Mouse (Mus musculus) ES-E14 (cell line): ENCODE measurements around the gene 4930524J08Rik. TPM values are rescaled to one million over a fixed set of nuclear protein-coding genes. Genes with fewer than 3 reads are reported as not detected.

Experiments used
- DNase-seq: peaks from one replicate; pipeline ENCODE4 v3.0.0-alpha.2; 2013; ENCODE audit warnings: low read depth, low spot score
- H3K27ac ChIP-seq: 2 replicates; pipeline ENCODE4 v1.5.1; 2012; ENCODE audit warnings: low read depth, mild to moderate bottlenecking, low read length, moderate library complexity, mixed read lengths; ENCODE audit not compliant: poor library complexity, insufficient read depth, severe bottlenecking
- H3K36me3 ChIP-seq: 2 replicates; pipeline ENCODE4 v1.6.1; 2012; ENCODE audit warnings: mild to moderate bottlenecking, low read length, moderate library complexity, mixed read lengths; ENCODE audit not compliant: control insufficient read depth, poor library complexity, insufficient read depth, severe bottlenecking
- H3K4me1 ChIP-seq, 2 experiments: fragments of 150-350 bp in 1 of 2; sonication (generic) in 1 of 2; 2 replicates each; pipeline ENCODE4 v1.6.1; 2012; ENCODE audit warnings: low read length in 2 of 2, mild to moderate bottlenecking in 1 of 2, mixed read lengths in 1 of 2; ENCODE audit not compliant: control insufficient read depth in 2 of 2, insufficient read depth in 2 of 2, poor library complexity in 1 of 2
- H3K4me3 ChIP-seq, 2 experiments: fragments of 150-350 bp in 1 of 2; sonication (generic) in 1 of 2; 2 replicates each; pipeline ENCODE4 v1.5.1; 2012; ENCODE audit warnings: low read length in 2 of 2, low read depth in 1 of 2, mild to moderate bottlenecking in 1 of 2, mixed read lengths in 1 of 2; ENCODE audit not compliant: insufficient read depth in 1 of 2, poor library complexity in 1 of 2, severe bottlenecking in 1 of 2
- H3K9ac ChIP-seq: 2 replicates; pipeline ENCODE4 v1.6.1; 2012; ENCODE audit warnings: low read depth, mild to moderate bottlenecking, low read length, mixed read lengths; ENCODE audit not compliant: poor library complexity, insufficient read depth, severe bottlenecking
- H3K9me3 ChIP-seq: fragments of 150-350 bp; sonication (generic); 2 replicates; pipeline ENCODE4 v1.6.1; 2012; ENCODE audit warnings: low read depth, mild to moderate bottlenecking, low read length; ENCODE audit not compliant: control insufficient read depth, insufficient read depth
- CHD2 ChIP-seq: IDR thresholded peaks from 2 replicates; pipeline ENCODE4 v1.6.1; 2014; ENCODE audit warnings: mild to moderate bottlenecking, low read depth, low read length, inconsistent platforms
- HCFC1 ChIP-seq: IDR thresholded peaks from 2 replicates; pipeline ENCODE4 v1.6.1; 2012; ENCODE audit warnings: low read length, inconsistent platforms, borderline replicate concordance; ENCODE audit not compliant: insufficient read depth
- MAFK ChIP-seq: IDR thresholded peaks from 2 replicates; pipeline ENCODE4 v1.6.1; 2014; ENCODE audit warnings: mild to moderate bottlenecking, low read depth, low read length, inconsistent platforms; ENCODE audit not compliant: insufficient read depth
- ZC3H11A ChIP-seq: IDR thresholded peaks from 2 replicates; pipeline ENCODE4 v1.6.1; 2012; ENCODE audit warnings: low read depth, mild to moderate bottlenecking, inconsistent platforms, low read length, borderline replicate concordance
- ZNF384 ChIP-seq: IDR thresholded peaks from 2 replicates; pipeline ENCODE4 v1.6.1; 2012; ENCODE audit warnings: low read depth, low read length, inconsistent platforms
- in situ Hi-C, 2 experiments: fragments of 600-800 bp; cut with MboI; formaldehyde crosslinking; loops; one replicate each; pipeline ENCODE4 v1.15.1; 2025; ENCODE audit warnings: low sequenced_read_pairs in 2 of 2, inconsistent platforms in 1 of 2; ENCODE audit not compliant: unreplicated experiment in 2 of 2
- total RNA-seq: library from RNA; depleted of rRNA; stranded (reverse); fragments of 300-350 nt; gene quantifications from 2 replicates; pipeline ENCODE4 v1.2.3, GENCODE M21; 2012

4930524J08Rik gene
- total RNA-seq, 1 experiment = 3.3 TPM

DNA sequence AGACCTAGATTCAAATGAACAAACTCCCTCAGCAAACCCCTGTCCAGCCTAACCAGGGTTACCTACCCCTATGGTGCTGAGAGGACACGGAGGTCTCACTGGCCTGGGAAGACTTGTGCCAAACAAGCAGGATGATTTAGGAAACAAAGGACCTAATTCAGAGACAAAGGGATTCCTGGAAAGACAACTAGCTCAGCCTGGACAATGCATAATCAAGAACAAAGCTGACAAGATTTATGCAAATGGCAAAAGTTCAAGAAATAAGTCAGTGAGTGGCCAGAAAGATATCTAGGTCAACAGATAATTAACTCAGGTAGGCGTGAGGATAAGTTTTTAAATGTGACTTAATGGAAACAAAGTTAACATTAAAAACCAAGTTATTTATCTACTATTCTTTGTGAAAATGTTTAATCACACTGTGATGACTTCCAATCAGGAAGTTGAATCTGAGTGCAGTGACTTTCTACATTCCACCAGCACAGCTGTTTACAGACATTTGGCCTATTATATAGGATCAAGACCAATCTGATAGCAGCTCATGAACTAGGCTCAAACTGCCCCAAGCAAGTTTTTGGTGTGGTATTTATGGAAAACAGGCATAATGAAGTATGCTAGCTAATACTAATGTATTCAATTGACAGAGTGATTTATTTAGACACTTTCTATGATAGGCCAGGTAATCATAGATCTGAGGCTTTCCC lies 19.5 kb upstream of the 4930524J08Rik start:
- no peak for DNase-seq

GRCm38 (mm10) chr5:99959960-99960359 lies 18.9 kb upstream of the 4930524J08Rik start:
- Histone ChIP-seq H3K4me1 (peaks cover 0 to 1% of the 10 kb centered on the region in 2 experiments; a peak in 1 of 4 replicates), H3K4me3 (no peak overlapping the region), H3K9ac (no peak overlapping the region), H3K9me3 (no peaks in the 10 kb centered on the region), H3K27ac (no peak overlapping the region), H3K36me3 (peaks cover 11% of the 10 kb centered on the region)
- in situ Hi-C loops = no loop called here
- no peak for TF ChIP-seq ZNF384
- no peak for TF ChIP-seq CHD2
- TF ChIP-seq ZC3H11A = no peak
- no peak for TF ChIP-seq HCFC1
- TF ChIP-seq MAFK = no peak
- no peak for DNase-seq

More for the DNA sequence above, 19.5 kb upstream of the 4930524J08Rik start:
- Histone ChIP-seq H3K27ac (no peak overlapping the region), H3K9me3 (no peaks in the 10 kb centered on the region), H3K36me3 (peaks cover 11% of the 10 kb centered on the region), H3K4me3 (no peak overlapping the region), H3K4me1 (peaks cover 0 to 1% of the 10 kb centered on the region in 2 experiments; a peak in 1 of 4 replicates), H3K9ac (no peak overlapping the region)
- TF ChIP-seq MAFK = no peak
- TF ChIP-seq ZC3H11A = no peak
- no peak for TF ChIP-seq ZNF384
- TF ChIP-seq HCFC1 = no peak
- no peak; the same call in 1 of the 2 replicates for TF ChIP-seq CHD2
- in situ Hi-C loops = no loop called here

DNA sequence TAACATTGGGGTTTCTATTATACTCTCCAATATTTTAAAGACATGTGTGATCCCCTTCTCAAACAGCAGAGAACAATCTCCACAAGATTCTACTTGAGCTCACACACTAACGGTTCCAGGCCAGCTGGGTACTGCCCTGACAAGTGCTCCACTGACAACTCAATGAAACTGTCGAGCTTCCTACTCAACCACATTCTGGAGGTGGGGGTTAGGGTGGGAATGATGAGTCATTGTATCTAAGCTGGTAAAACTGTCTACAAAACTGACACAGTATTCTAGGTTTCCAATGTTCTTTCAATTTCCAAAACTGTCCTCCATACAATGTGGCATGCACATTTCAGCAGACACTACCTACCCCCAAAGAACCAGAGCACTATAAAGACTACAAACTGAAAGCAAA lies 4.9 kb upstream of the 4930524J08Rik start:
- Histone ChIP-seq H3K36me3 (peaks cover 7% of the 10 kb centered on the region), H3K9ac (no peak overlapping the region), H3K4me1 (peaks cover 2 to 8% of the 10 kb centered on the region in 2 experiments; a peak in 3 of 4 replicates), H3K4me3 (no peak overlapping the region), H3K27ac (no peak overlapping the region), H3K9me3 (no peaks in the 10 kb centered on the region)
- in situ Hi-C loops = no loop called here
- DNase-seq = no peak
- TF ChIP-seq ZNF384 (no peak), MAFK (peak; percentile 86), CHD2 (no peak), ZC3H11A (no peak), HCFC1 (no peak)

- H3K4me3 ChIP-seq = 0 out of 4 replicates have a peak overlapping the region, but pooled peaks of 1 of the 2 experiments have one; percentile 11
Observed at GRCm38 (mm10) chr5:99975061-99975460, 3.8 kb upstream of the 4930524J08Rik start.

More at GRCm38 (mm10) chr5:99975061-99975460, 3.8 kb upstream of the 4930524J08Rik start:
- Histone ChIP-seq H3K9ac (no peak overlapping the region), H3K36me3 (peaks cover 7% of the 10 kb centered on the region), H3K9me3 (no peaks in the 10 kb centered on the region), H3K27ac (no peak overlapping the region), H3K4me1 (peaks cover 2 to 8% of the 10 kb centered on the region in 2 experiments; a peak in 3 of 4 replicates)
- in situ Hi-C loops = no loop called here
- no peak for DNase-seq
- TF ChIP-seq ZC3H11A = no peak
- TF ChIP-seq HCFC1 = no peak
- TF ChIP-seq MAFK = no peak
- no peak for TF ChIP-seq ZNF384
- no peak for TF ChIP-seq CHD2
